Mouse (Mus musculus) megakaryocyte progenitor cell, adult 5-6 weeks (primary cell): ENCODE measurements at regions not wholly inside any gene's neighbourhood (a gene's known extent, or its start where the extent isn't known, plus 50 kb on each side); places are given as distances from the start of the nearest gene placed in this dataset.
A peak's percentile ranks its signal among the peaks of the same experiment; 100 is the strongest.

Experiments
- ATAC-seq: replicated peaks from 2 replicates; pipeline ENCODE4 v1.8.0; 2016; ENCODE audit warnings: mild to moderate bottlenecking, moderate TSS enrichment, inconsistent platforms; ENCODE audit not compliant: poor library complexity

DNA sequence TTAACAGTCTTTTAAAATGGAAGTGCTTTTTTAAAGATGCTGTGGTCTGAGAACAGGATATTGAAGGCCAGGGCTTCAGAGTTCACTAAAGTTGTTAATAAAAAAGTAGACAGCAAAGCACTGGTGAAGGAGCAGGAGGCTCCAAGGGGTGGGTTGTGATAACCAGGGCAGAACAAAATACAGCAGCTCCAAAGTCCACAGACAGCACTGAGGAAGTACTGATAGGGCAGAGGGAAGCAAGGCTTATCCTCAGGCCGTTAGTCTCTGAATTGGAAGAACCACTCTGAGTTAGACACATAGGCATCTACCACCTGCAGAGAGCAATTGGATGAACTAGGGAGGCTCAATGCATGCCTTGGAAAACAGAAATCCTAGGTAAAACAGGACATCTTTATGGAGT is 62.1 kb downstream of the P2ry1 start:
- ATAC-seq: peak; percentile 85

DNA sequence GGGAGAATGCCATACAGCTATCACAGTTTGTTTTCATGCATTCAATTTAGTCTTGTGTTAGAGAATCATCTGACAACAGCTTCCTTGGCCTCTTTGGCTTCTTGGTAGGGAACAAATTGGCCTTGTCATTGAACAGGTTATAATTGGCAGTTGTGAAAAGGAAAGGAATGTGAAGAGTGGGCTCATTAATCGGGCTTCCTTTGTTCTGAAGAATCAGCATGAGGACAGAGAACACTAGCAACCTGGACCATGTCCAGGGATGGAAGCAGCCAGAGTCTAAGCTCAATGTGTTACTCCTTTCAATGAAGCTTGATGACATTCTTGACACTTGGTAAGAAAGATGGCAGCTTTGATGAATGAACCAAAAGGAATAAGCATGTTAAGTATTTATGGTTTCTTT is 64.5 kb downstream of the P2ry1 start:
- ATAC-seq: no peak

- no peak for ATAC-seq
Measured at GRCm38 (mm10) chr3:61068229-61068628, 65.6 kb downstream of the P2ry1 start.

- no peak for ATAC-seq
Measured at GRCm38 (mm10) chr3:61071041-61071440, 68.4 kb downstream of the P2ry1 start.

- peak; percentile 80 for ATAC-seq
Measured at GRCm38 (mm10) chr3:61072330-61072729, 69.7 kb downstream of the P2ry1 start.

- peak; percentile 41 for ATAC-seq
Measured at GRCm38 (mm10) chr3:61073103-61073502, 70.5 kb downstream of the P2ry1 start.

DNA sequence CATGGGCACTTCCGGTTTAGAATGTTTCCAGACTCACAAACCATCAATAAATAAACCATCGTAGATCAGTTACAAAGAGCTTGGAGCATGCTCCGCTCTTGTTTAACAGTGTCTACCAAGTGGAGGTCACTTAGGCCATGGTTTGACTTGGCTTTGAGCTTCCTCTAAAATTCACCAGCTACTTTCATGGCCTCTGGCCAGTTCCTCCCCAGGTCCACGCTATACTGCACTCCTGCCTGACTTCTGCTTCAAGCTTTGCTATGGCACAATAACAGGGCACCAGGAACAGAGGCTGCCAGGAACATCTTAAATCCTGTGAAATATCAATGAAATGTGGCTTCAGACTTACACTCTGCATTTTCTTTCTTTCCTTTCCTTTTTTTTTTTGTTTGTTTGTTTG is 71.2 kb downstream of the P2ry1 start:
- peak; percentile 52 for ATAC-seq

- ATAC-seq: peak; percentile 56
Measured at GRCm38 (mm10) chr3:61075839-61076238, 73.2 kb downstream of the P2ry1 start.

GRCm38 (mm10) chr3:61089931-61090330 is 87.3 kb downstream of the P2ry1 start:
- ATAC-seq: no peak

DNA sequence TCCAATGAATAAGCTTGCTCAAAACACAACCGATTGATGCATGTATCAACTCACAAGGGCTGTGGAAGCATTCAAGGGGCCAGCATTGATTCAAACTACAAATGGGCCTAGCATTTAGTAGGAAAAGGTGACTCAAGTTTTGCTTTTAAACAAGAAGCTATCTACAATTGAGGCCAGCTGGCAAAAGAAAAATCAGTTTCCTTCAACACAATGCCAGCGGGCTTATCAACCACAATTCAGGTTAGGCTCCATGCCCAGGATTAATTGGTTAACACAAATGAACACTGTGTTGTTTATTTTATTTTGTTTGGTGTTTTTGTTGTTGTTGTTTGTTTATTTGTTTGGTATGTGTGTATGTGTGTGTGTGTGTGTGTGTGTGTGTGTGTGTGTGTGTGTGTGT is 89.4 kb downstream of the P2ry1 start:
- no peak for ATAC-seq

DNA sequence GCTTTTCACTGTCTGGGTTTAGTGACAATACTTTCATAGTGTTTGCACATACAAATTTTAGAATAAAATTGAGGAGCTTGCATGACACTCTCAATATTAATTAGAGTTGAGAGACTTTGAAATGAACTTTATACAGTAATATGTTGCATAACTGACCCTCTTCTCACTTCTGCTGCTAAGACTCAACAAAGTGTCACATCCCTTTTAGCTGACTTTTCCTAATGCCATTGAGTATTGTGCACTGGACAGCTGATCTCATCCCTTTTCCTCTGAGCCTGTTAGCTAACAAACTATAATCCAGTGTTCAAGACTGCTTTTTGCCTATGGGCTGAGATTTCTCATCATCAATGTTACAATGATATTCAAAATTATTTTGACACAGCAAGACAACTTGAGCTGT is 113.8 kb downstream of the P2ry1 start:
- ATAC-seq: 0 out of 2 replicates have a peak, but pooled peaks have one; percentile 31

- ATAC-seq: peak; percentile 69
Measured at GRCm38 (mm10) chr3:61133096-61133495, 130.5 kb downstream of the P2ry1 start.

DNA sequence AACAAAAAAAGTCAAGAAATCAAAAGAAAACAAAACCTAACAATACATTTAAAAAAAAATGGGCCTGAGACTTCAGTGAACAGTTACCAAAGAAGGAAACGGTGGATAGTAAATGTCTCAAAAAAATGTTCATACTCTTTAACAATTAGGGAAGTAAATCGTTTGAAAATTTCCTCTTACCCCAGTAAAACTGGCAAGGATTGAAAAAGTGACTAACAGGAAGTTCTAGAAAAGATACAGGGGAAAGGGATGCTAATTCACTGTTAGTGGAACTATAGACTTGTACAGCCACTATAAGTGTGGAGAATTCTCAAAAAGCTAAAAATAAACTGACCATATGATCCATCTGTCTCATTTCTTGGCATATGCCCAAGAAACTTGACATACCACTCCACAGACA is 151.5 kb downstream of the P2ry1 start:
- ATAC-seq: peak; percentile 17; the same call in 1 of the 2 replicates

- ATAC-seq: peak; percentile 94
Measured at GRCm38 (mm10) chr3:61159811-61160210, 157.2 kb downstream of the P2ry1 start.

GRCm38 (mm10) chr3:61161384-61161783 is 158.8 kb downstream of the P2ry1 start:
- ATAC-seq: peak; percentile 58

DNA sequence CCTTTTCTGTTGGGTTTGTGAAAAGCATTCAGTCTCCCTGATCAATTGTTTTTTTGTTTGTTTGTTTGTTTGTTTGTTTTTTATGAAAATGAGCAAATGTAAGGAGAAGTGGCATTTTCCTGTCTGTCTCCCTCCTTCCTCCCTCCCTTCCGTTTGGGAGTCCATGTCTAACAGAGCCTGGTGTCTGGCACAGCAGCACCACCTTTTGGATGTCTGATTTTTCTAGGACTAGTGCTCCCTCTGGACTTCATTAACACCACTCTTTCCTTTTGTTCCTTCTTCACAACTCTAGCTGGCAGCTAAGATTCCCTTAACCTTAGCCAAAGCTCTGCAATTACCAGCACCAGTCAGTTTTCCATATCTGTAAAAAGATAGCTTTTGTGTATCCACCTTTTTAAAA is 175.6 kb upstream of the Rap2b start:
- 0 out of 2 replicates have a peak, but pooled peaks have one; percentile 42 for ATAC-seq

- ATAC-seq: no peak
Measured at GRCm38 (mm10) chr3:61188662-61189061, 172.8 kb upstream of the Rap2b start.

DNA sequence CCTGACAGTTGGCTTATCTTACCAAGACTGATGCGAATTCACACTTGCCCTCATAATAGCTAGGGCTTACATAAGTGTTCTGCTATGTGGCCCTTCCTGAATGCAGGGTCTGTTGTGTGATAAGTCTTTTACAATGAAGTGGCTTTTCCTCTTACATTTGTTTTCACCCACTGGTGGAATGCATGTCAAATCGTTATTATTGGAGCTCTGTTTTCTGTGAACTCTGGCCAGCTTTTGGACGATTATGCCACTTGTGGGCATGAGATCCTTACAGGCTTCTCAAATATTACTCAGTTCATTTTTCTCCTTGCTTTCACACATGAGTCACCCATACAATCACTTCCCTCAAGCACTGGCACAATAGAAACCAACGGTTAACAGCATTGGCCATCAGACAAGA is 144.9 kb upstream of the Rap2b start:
- ATAC-seq: peak; percentile 78

DNA sequence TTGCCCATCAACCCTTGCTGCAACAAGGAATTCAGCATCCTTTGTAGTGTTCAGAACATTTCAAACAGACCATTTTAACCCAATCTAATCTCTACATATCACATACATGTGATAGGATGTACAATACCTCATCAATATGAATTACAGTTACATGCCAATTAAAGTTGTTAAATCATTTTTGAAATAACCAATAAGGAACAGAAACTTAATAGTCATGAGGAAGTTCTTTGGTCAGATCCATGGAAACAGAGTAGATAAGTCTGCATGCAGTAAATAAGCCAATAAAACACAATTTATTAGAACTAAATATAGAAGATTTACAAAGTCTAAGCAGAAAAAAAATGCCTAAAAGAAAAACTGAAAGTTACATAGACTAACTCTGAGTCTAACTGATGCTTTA is 136.9 kb upstream of the Rap2b start:
- peak; percentile 7; the same call in 1 of the 2 replicates for ATAC-seq

DNA sequence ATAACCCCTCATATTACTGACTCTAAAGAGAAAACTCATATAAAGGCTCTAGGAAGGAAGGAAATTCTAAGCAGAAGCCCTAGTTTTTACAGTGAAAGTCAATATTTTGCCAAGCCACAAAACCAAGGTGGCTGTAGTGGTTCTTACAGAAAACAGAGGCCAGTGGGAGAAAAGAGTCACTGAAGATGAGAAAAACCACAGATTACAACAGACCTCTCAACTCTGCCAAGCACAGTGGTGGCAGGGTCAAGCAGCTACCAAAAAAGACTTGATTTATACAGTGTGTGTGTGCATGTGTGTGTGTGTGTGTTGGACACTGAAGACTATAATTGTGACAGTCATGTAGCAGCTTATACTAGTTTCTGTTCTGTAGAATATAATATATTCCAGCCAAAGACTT is 136.4 kb upstream of the Rap2b start:
- ATAC-seq: peak; percentile 97

GRCm38 (mm10) chr3:61241380-61241779 is 120.1 kb upstream of the Rap2b start:
- peak; percentile 92 for ATAC-seq

DNA sequence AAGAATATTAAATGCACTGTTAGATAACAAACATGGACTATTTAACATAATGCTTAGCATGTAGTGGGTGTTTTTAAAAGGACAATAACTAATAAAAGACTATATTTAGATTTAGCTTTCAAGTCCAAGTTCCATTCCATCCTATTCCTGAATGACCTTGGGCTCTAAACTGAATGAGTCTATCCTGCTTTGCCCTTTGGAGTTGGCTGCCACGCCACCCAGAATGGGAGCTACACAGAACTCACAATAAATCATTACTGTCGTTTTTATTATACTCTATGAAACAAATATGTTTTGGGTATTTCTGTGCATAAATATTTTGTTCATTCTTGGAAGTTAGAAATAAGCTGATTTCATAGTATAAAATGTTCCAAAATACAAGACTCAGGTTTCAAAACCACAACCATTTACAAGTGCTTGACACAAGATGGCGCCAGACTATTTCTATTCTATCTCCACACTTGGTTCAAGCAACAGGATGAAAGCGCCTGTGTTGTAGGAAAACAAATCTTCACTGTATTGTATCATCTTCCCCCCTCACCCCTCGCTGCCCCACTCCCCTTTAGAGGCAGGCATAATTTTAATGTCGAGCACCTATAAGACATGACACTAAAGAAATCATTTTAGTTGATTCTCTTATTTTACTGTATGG is 117.4 kb upstream of the Rap2b start:
- ATAC-seq: peak; percentile 63

GRCm38 (mm10) chr3:61246429-61246828 is 115.0 kb upstream of the Rap2b start:
- no peak for ATAC-seq
